Mouse (Mus musculus): ENCODE results near the gene Pitpnc1.

- TF ChIP-seq CTCF (IDR thresholded peaks at IDR 0.05; ENCODE audit: control insufficient read depth, insufficient read depth, low read length) (no peak), POLR2A (IDR thresholded peaks at IDR 0.05; ENCODE audit: borderline replicate concordance, control insufficient read depth, low read depth, low read length) (no peak)
These were observed 94.2 kb downstream of the Pitpnc1 start for GRCm38 (mm10) chr11:107376272-107376671.

Measured in bone marrow, adult 2 months (tissue).